Mouse (Mus musculus) T-helper 1 cell (primary cell): ENCODE measurements at regions not wholly inside any gene's neighbourhood (a gene's known extent, or its start where the extent isn't known, plus 50 kb on each side); places are given as distances from the start of the nearest gene placed in this dataset.

Experiments
- in situ Hi-C: fragments of 300-600 bp; cut with MboI, MseI; formaldehyde crosslinking; loops from one replicate; pipeline ENCODE4 v1.15.1; 2025; ENCODE audit warnings: high pct_unique_total_duplicates

DNA sequence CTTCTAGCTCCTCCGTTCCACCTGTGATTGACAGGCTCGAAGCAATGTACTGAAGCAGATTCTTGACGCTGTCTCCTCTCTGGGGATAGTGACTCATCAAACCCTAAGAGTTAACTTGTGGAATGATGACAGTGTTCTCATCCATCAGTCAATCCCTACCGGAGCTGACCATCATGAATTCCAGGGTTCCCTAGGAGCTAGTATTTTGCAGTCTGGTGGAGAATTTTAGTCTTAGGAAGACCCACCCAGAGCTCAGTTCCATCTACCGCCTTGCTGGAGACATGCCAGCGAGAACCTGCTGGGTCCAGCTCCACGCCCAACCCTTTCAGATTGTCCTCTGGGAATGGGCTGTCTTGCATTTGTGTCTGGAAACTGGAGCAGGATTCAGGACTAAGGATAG is 85.4 kb upstream of the Zfp366 start:
- in situ Hi-C loops, result loop anchor here (5.0 kb wide), 1 partner anchor 227 kb away; no protein-coding TSS in a partner anchor

DNA sequence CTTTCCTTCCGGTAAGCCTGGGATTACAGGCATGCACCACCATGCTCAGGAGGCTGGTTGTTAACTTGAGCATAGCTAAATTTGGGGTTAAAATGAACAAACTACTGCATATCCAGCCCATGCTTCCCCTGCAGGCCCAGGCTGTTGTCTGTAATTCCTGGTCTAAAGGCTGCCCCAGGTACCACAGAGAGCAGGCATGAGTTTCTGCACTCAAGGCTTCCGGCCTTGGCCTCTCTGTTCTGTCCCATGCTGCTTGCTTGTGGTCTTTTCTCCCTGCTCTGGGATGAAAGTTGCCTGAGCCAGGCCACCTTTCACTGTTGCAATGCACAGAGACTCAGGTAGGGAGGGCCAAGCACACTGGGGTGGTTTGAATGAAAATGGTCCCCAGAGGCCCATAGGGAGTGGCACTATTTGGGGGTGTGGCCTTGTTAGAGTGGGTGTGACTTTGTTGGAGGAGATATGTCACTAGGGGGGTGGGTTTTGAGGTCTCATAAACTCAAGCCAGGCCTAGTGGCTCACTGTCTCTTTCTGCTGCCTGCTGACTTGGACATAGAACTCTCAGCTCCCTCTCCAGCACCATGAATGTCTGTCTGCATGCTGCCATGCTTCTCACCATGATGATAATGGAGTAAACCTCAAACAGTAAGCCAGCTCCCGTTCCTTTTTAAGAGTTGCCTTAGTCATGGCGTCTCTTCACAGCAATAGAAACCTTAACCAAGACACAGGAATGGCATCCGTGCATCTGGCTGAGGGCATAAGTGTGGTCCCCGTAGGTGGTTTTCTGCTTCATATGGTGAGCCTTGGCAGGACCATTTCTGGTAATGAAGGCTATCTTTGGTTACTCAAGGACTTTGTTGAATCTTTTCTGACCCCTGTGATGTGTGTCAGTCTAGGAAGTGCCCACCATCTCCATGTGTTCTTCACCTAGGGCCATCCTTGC is 86.7 kb upstream of the Zfp366 start:
- in situ Hi-C loops, result loop anchor here (5.0 kb wide), 1 partner anchor 226 kb away; no protein-coding TSS in a partner anchor

DNA sequence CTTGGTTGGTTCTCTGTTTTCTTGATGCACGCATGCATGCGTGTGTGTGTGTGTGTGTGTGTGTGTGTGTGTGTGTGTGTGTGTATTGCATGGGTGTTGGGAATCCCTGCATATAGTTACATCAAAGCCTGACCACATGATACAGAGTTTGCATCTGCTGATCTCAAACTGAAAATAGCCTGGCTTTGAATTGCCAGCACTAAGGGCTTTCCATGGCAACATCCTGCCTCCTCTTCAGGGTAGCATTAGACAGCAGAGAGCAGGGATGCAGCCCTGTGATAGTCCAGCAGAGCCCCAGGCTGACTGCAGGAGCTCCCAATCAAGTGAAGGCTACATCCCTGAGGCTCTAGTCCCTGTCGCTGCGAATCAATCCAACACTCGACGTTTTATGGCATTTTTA is 87.8 kb upstream of the Zfp366 start:
- in situ Hi-C loops, result loop anchor here (5.0 kb wide), 1 partner anchor 225 kb away; no protein-coding TSS in a partner anchor

DNA sequence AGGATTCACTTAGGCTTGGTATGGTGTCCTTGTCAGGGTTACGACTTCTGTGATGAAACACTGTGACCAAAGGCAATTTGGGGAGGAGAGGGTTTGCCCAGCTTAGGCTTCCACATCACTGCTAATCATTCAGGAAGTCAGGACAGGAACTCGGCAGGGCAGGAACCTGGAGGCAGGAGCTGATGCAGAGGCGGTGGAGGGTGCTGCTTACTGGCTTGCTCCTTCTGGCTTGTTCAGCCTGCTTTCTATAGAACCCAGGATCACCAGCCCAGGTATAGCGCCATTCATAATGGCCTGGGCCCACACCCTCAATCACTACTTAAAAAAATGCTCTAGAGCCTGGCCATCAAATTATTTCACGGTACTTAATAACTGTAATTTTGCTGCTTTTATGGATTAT is 89.6 kb upstream of the Zfp366 start:
- in situ Hi-C loops, result loop anchor here (5.0 kb wide), 1 partner anchor 223 kb away; no protein-coding TSS in a partner anchor

DNA sequence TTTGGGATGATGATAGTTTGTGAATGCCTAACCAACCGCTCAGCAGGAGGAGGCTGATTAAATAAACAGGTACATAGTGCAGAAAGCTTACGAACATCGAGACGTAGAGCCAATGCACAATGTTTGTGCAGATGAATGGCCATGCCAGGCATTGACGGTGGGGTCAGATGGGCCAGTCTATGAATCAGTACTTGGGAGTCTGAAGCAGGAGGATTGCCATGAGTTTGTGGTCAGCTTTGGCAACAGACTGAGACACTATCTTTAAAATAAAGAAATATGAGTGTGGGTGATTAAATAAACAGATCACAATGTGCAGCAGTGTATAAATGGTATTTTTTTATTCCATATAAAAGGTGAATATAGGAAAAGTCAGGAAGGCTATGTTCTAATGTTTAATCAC is 90.4 kb upstream of the Zfp366 start:
- in situ Hi-C loops, result no loop called here

DNA sequence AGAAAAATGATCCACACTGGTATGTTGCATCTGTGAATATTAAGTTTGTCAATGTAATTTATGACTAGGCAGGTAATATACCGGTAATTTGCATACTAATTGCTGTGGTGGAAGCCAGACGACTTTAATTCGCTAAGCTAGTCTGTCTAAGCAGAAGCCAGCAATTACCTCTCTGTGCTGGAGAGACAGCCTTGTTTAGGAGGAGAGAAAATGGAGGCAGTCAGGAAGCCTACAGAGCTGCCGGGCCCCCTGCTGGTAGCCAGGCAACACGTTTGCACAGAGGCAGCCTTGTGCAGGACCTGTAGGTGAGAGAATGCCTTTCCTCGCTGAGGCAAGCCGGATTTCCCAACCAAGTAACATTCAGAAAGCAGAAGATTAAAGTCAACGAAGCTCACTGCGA is 91.4 kb upstream of the Zfp366 start:
- in situ Hi-C loops, result no loop called here

DNA sequence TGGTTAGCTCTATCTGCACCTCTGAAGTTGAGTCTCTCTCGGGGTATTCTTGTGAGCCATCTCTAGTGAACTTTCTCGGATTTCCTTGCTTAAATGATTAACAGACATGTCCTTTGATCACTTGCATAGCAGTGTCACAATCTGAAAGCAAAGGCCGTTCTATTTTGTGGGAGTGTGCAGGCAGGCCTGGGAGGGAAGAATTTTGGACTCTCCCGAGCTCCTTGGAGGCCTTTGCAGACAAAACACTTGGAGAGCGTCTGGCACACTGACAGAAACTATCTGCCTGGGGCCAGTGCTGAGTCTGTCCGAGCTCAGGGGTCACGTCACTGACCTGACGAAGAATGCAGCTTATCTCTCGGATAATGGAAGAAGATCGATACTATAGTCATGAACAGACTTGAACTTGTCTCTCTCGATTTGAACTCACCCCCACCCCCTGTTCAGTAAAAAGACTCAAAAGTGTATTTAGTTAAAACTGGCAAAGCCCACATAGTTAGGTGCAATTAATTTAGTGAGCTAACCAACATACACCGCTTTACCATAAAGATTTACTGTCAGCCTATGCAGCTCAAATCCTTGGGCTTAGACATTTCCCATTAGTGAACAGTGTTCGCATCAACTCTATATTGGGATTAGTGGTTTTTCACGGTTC is 92.2 kb upstream of the Zfp366 start:
- in situ Hi-C loops, result no loop called here

DNA sequence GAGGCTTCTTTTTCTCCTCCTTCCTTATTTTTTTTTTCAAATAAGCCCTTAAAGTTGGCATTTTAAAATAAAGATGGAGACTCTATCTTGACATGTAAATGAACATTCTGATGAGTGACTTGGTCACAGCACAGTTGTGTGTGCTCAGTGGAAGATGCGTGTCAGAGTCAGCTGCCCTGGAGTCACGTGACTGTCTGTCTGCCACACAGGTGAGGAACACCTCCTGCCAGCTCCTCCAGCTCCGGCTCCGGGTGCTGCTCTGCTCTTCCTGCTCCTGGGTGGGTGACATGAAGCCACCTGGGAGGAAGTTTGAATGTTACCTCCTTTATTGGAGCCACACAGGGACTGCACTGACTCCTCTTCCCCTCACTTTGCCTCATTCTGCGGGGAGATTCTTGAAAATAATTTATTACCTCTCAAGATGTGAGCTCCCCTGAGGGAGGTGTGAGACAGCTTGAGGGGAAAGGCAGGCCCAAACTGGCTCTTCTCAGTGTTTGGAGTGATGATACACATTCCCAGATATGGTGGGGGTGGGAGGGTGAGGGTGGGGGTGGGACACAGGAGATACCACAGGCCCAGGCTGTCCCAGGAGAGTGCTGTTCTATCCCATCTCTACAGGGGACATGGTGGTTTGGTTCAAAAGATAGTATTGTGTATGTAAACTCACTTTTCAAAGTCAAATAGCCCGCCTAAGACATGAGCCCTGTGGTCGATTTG is 92.9 kb upstream of the Zfp366 start:
- in situ Hi-C loops, result no loop called here

DNA sequence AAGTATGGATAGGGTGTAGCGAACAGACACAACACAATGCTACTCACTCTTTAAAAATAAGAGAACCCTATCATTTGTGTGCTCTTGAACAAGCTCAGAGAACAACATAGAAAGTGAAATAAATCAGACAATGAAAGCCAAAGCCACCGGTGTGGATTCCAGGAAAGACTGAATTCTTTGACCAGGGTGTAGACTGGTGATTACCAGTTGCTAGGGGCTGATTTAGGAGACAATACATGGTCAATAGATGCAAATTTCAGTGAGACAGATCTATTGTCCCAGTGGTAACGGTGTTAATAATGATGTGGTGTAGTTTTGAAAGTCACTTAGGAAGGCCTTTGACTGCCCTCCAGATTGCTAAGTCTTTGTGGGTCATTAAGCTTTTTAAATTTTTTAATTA is 94.3 kb upstream of the Zfp366 start:
- in situ Hi-C loops, result no loop called here

DNA sequence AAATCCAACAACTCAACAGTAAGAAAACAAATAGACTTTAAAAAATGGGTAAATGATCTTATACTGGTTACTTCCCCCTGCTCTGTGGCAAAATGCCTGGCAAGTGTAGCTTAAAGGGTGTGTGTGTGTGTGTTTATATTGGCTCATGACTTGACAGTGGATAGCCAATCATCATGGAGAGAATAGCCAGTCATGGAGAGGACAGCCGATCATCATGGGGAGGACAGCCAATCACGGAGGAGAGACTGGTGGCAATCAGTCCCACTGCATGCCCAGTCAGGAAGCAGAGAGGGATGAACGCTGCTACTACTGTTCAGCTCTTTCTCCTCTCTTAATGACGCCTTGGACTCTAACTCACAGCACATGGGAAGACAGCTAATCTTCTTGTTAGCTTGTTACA is 96.3 kb upstream of the Zfp366 start:
- in situ Hi-C loops, result no loop called here

DNA sequence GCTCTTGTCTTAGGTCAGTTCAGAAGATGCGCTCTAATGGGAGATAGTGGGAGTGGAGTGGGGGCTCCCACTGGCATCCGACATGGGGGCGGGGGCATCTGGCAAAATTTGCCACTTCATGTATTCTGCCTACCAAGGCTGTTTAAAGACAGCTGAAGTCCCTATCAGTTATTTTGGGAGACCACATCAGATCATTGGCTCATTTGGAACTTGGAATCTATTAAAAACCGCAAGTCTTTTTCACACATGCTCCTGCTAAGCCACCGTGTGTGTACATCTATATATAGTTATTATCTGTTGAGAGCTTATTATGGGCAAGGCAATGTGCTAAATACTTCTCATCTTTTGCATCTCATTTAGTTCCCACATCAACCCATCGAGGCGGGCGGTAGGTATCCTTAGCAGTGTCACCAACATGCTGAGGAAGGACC is 95.0 kb upstream of the 1700024P04Rik start:
- in situ Hi-C loops, result no loop called here

DNA sequence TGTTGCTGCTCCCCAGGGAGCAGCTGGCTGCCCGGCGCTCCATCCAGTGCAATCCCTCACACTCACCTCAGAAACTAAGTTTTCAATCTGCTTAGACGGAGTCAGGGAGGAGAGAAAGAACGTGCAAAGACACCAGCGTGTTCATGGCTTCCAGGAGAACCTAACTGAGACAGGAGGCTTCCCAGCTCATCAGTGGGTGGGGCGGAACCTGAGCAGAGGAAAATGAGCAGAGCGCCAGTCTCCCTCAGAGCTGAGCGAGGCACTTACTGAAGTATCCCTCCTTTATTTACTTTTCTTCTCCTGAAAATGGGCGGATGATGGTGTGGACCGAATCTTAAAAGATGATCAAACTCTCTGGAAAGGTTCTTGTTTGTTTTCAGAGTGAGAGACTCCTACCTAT is 94.3 kb upstream of the 1700024P04Rik start:
- in situ Hi-C loops, result no loop called here

DNA sequence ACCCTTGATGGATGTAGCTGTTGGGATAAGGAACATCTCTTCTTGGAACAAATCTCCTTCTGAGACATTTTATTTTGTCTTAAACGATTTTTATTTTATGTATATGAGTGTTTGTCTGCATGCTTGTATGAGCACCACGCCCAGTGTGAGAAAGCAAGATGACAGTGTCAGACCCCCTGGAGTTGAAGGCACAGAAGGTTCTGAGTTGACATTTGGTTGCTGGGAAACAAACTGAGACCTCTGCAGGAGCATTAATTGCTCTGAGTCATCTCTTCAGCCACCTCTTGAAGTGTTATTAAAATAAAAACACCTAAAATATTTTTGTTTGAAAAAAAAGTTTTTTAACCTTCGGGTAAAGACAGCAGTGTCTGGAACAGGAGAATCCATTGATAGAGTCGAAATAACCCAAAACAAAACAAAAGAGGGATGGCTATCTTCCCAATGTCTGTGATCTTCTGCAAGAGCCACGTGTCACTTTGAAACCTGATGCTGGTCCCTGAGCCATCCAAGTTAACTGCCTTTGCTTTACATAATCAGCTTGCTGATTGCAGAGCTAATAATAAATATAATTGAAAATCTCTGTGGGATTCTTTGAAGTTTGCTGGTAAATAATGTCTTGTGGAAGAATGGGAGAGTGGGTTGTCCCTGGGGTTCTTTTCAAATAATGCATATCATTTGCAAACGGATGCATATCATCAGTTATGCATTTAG is 92.8 kb upstream of the 1700024P04Rik start:
- in situ Hi-C loops, result no loop called here

DNA sequence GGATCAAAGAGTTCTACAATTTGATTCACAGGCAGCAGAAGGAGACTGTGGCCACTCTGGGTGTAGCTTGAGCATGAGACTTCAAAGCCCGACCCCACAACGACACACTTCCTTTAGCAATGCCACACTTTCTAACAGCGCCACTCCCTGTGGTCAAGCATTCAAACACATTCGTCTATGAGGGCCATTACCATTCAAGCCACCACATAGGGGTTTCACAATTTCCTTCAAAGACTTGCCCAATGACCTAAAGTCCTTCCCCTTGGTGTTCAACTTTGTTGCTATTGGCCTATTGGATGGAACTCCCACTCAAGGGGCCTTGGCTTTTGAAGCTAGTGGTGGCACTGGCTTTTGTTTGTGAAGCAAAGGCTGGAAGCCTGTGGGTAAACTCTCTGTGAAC is 91.1 kb upstream of the 1700024P04Rik start:
- in situ Hi-C loops, result no loop called here

DNA sequence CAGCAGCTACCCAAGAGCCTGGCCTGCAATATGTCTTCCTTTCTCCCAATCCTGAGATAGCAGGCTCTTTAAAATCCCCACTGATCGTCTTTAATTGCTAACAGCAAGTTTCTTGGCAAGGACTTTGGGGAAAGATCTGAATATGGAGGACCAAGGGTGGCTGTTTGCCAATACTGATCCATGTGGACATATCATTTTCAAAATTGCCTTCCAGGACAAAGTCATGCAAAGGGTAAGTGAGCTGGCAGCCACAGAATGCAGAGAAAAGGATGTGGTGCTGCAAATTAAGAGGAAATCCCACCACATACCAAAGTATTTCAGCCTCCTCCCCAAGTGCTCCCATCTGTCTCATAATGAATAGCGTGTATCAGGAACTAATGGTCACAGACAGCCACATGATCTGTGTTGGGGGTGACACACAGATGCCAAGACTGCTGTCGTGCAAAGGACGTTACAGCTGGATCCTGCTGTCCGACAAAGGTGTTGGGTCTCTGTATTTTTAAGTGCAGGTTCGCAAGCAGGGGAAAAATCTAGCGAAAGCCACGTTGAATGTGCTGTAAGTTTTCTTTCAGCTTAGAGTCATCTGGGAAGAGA is 87.6 kb upstream of the 1700024P04Rik start:
- in situ Hi-C loops, result no loop called here

DNA sequence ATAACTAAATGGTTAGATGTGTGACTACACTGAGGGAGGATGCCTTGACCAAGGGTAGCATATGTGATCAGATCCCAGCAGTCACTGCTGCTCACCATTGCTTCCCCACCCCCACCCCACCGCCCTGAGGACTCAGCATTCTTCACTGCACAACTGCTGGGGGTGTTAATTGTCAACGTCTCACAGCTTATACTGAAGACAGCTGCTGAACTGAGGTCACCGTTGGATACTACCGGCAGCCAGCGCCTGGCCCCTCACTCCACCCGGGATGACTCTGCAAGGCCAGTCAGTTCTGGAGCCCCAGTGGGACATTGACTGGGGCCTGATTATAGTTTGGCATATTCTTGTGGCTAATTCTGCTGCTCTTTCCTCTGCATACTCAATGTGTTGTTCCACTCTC is 87.0 kb upstream of the 1700024P04Rik start:
- in situ Hi-C loops, result no loop called here

DNA sequence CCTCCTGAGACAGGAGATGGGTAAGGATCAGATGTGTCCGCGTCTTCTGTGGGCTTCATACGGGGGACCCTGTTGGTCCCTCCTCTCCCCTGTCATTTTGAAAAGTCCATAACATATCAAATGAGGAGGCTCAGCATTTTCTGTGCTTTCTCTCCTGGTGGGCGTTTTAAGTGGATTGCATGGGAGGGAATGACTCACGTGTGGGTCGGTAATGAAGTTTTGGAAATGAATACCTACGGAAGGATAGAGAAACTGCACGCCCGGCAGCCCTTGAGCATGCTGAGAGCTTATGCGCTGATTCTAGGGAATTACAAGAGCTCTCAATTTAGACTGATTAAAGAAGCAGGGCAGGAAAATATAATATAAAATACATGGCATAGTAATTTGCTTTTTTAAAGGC is 85.4 kb upstream of the 1700024P04Rik start:
- in situ Hi-C loops, result no loop called here

DNA sequence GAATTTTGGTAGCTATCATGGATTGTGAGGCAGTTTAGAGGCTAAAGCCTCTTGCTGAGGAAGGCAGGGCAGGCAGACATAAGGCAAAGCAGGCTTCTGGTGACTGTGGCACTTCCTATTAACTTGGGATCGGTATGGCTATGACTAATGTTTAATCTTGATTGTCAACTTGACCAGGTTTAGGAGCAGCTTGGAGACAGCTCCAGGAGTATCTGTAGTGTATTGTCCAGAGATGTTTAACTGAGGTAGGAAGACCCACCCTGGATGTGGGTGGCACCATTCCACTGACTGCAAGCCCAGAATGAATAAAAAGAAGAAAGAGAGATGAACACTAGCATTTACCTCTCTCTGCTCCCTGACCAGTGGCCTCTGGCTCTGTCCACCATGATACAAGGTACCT is 83.1 kb upstream of the 1700024P04Rik start:
- in situ Hi-C loops, result no loop called here

DNA sequence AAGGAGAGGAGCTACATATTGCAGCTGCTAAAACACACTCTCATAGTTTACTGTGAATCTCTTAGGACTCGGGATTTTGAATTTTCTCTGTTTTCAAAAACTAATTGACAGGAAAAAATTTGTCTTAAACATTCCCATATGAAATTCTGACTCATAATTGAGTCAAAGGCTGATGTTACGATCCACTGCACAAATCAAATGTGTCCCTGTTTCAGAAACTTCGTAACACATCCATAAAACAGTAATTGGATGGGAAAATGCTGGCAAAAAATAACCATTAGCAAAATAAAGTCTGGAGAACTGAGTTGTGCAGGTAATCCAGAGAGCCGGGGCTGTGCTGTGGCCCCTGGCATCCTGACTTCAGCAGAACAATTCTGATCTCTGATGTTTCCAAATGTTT is 79.1 kb upstream of the 1700024P04Rik start:
- in situ Hi-C loops, result no loop called here

DNA sequence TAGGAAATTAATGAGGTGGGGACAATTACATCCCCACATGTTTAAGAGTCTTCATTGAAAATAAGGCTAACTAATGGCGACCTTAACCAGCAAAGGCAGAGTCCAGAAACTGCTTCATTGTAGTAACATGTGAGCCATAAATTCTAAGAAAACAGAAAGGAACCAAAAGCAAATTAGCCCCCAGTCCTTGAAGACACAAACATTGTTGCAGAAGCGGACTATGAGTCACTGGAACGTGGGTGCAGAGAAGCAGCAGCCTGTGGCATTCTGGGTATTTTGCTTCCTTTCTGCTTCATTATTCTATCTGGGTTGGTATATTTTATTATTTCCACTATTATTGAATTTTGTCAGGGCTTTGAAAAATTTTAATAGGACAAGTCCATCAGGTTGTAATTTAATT is 78.6 kb upstream of the 1700024P04Rik start:
- in situ Hi-C loops, result no loop called here
